Mouse (Mus musculus): ENCODE measurements around the gene Adarb2. TPM values are rescaled to one million over a fixed set of nuclear protein-coding genes. Genes with fewer than 3 reads are reported as not detected.

Gene Adarb2
- total and polyA plus RNA-seq, 3 experiments, result not detected

DNA sequence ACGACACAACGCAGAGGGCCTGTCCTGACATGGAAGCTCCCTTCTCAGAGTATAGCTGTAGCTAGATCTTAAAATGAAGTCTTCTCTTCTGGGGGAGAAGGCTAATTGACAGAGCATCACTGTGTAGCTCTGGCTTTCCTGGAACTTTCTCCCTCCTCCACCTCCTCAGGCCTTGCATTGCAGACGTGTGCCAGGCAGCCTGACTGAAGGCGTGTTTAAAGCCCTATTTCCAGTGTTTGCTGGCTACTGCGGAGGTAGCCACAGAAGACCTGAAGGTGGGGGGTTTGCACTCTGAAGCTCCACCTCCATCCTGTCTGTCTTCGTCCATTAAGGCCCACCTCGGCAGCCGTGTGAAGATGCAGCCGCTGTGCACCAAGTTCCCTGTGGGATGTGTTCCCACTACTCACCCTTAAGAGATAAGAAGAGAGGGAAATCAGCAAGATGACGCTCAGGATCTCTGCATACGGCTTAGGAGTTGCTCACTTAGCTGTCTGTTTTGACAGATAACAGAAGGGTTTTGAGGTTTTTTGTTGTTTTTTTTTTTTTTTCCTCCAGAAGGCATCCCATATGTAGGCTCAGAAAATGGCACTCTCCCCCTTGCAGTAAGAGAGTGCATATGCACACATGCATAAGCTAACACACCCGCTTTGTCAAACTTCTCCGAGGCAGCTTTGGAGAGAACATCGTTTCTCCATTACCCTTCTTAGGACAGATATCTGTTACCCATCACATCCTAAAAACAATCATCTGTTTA, 581.8 kb downstream of the Adarb2 start:
- no peak for DNase-seq (ENCODE audit: extremely low read depth)
- Histone ChIP-seq H3K27ac (ENCODE audit: insufficient read depth, low read depth) (no peak overlapping the region), H3K27me3 (replicated peaks) (no peaks in the 10 kb centered on the region), H3K9ac (ENCODE audit: insufficient read depth, low read depth) (no peak overlapping the region), H3K79me2 (replicated peaks; ENCODE audit: control insufficient read depth, extremely low read depth, insufficient read depth, poor library complexity, severe bottlenecking) (no peaks in the 10 kb centered on the region), H3K9me3 (replicated peaks; ENCODE audit: low read length) (no peaks in the 10 kb centered on the region), H3K4me1 (ENCODE audit: control insufficient read depth in 1 of 2, insufficient read depth in 2 of 2) (peaks cover 0 to 4% of the 10 kb centered on the region in 2 experiments; a peak in 1 of 4 replicates), H3K4me3 (replicated peaks in 1 of 3; ENCODE audit: low read depth in 2 of 3, low read length in 2 of 3, poor library complexity in 1 of 3) (no peak overlapping the region), H3K36me3 (replicated peaks in 1 of 2; ENCODE audit: control insufficient read depth in 1 of 2, insufficient read depth in 1 of 2, low read length in 1 of 2) (no peaks in the 10 kb centered on the region), H3K4me2 (ENCODE audit: insufficient read depth, low read depth, poor library complexity, severe bottlenecking) (peak overlapping the region; percentile 32; the same call in 1 of the 2 replicates)
- in situ Hi-C loops (cut with MboI; ENCODE audit: low pct_ligation_motif_present, low pct_unique_long_range_greater_than_20kb, low sequenced_read_pairs), result no loop called here
- dilution Hi-C loops (cut with MboI; ENCODE audit: extremely low pct_ligation_motif_present, extremely low pct_unique_long_range_greater_than_20kb, low sequenced_read_pairs), result no loop called here
- no peak for TF ChIP-seq UBTF (IDR thresholded peaks at IDR 0.05; ENCODE audit: low read depth, low read length)
- TF ChIP-seq ZMIZ1 (IDR thresholded peaks at IDR 0.05; ENCODE audit: low read depth, low read length), result no peak
- TF ChIP-seq KAT2A (IDR thresholded peaks at IDR 0.05; ENCODE audit: insufficient replicate concordance, low read length), result no peak
- TF ChIP-seq MEF2A (IDR thresholded peaks at IDR 0.05; ENCODE audit: borderline replicate concordance, low read depth, low read length), result no peak
- no peak for TF ChIP-seq NELFE (IDR thresholded peaks at IDR 0.05; ENCODE audit: low read depth, low read length)
- TF ChIP-seq USF1 (IDR thresholded peaks at IDR 0.05; ENCODE audit: low read depth, low read length), result no peak
- no peak for TF ChIP-seq GABPA (IDR thresholded peaks at IDR 0.05; ENCODE audit: insufficient replicate concordance, low read depth, low read length)

DNA sequence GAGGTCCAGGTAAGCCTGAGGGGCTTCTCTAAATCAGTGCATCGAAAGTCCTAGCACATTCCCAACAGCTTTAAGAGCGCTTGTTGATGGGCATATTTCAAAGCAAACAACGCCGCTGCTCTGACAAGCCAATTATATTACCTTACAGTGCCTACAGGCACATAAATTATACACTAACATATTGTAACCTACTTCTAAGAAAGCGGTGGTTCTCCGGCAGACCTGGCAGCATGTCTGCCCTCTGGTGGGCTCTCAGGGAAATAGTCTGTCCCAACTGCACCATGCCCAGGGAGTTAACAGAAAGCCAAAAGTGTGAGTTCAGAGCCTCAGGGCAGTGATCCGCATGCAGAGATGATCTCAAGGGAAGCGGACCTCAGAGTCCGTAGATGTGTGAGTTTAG, 582.5 kb downstream of the Adarb2 start:
- no peaks in the 10 kb centered on the region for H3K27me3 ChIP-seq (replicated peaks)
- H3K9ac ChIP-seq (ENCODE audit: insufficient read depth, low read depth), result no peak overlapping the region
- H3K4me3 ChIP-seq (replicated peaks in 1 of 3; ENCODE audit: low read depth in 2 of 3, low read length in 2 of 3, poor library complexity in 1 of 3), result no peak overlapping the region
- peak overlapping the region; percentile 32; the same call in 1 of the 2 replicates for H3K4me2 ChIP-seq (ENCODE audit: insufficient read depth, low read depth, poor library complexity, severe bottlenecking)
- TF ChIP-seq RCOR1 (conservative IDR thresholded peaks at IDR 0.05; ENCODE audit: low read depth, low read length) (no peak), ETS1 (conservative IDR thresholded peaks at IDR 0.05; ENCODE audit: low read depth, low read length) (no peak), RAD21 (IDR thresholded peaks at IDR 0.05; ENCODE audit: low read depth, low read length) (peak; percentile 51), CHD2 (IDR thresholded peaks at IDR 0.05; ENCODE audit: low read length) (no peak), POLR2A (IDR thresholded peaks at IDR 0.05; ENCODE audit: low read depth, low read length) (no peak), CTCF (conservative IDR thresholded peaks at IDR 0.05 in 1 of 2, IDR thresholded peaks at IDR 0.05 in 1 of 2; ENCODE audit: low read depth in 2 of 2, low read length in 2 of 2) (peak; percentile 54 to 73; a peak in 3 of 4 replicates), SMC3 (IDR thresholded peaks at IDR 0.05; ENCODE audit: low read depth, low read length) (peak; percentile 70)
- in situ Hi-C loops (cut with MboI; ENCODE audit: low pct_ligation_motif_present, low pct_unique_long_range_greater_than_20kb, low sequenced_read_pairs) (no loop called here), dilution Hi-C loops (cut with MboI; ENCODE audit: extremely low pct_ligation_motif_present, extremely low pct_unique_long_range_greater_than_20kb, low sequenced_read_pairs) (no loop called here)
- H3K36me3 ChIP-seq (replicated peaks in 1 of 2; ENCODE audit: control insufficient read depth in 1 of 2, insufficient read depth in 1 of 2, low read length in 1 of 2), result no peaks in the 10 kb centered on the region
- no peaks in the 10 kb centered on the region for H3K9me3 ChIP-seq (replicated peaks; ENCODE audit: low read length)
- H3K79me2 ChIP-seq (replicated peaks; ENCODE audit: control insufficient read depth, extremely low read depth, insufficient read depth, poor library complexity, severe bottlenecking), result no peaks in the 10 kb centered on the region
- DNase-seq (ENCODE audit: extremely low read depth), result peak; percentile 38
- H3K4me1 ChIP-seq (ENCODE audit: control insufficient read depth in 1 of 2, insufficient read depth in 2 of 2), result peaks cover 0 to 4% of the 10 kb centered on the region in 2 experiments; a peak in 1 of 4 replicates
- no peak overlapping the region for H3K27ac ChIP-seq (ENCODE audit: insufficient read depth, low read depth)
